Mouse (Mus musculus): ENCODE measurements around the gene Fzd9. TPM values are rescaled to one million over a fixed set of nuclear protein-coding genes. Genes with fewer than 3 reads are reported as not detected.

Gene Fzd9
- polyA plus RNA-seq, 1 experiment, result 2.8 TPM

GRCm38 (mm10) chr5:135285211-135285610 lies 34.2 kb upstream of the Fzd9 start:
- H3K4me1 ChIP-seq (ENCODE audit: control insufficient read depth, insufficient read depth, low read length), result no peaks in the 10 kb centered on the region
- no peak for TF ChIP-seq CTCF (IDR thresholded peaks at IDR 0.05; ENCODE audit: low read depth, low read length)
- no peak for TF ChIP-seq POLR2A (IDR thresholded peaks at IDR 0.05; ENCODE audit: insufficient read depth, low read length)
- no peak for TF ChIP-seq EP300 (IDR thresholded peaks at IDR 0.05; ENCODE audit: insufficient read depth, low read depth, low read length)
- H3K27me3 ChIP-seq (ENCODE audit: control insufficient read depth, insufficient read depth, low read length, poor library complexity, severe bottlenecking), result no peaks in the 10 kb centered on the region
- no peak overlapping the region for H3K27ac ChIP-seq (ENCODE audit: insufficient read depth, low read length)
- no peaks in the 10 kb centered on the region for H3K36me3 ChIP-seq (ENCODE audit: control insufficient read depth, insufficient read depth, low read length, poor library complexity, severe bottlenecking)
- H3K9me3 ChIP-seq (replicated peaks; ENCODE audit: control insufficient read depth, insufficient read depth, low read length, poor library complexity, severe bottlenecking), result no peaks in the 10 kb centered on the region
- no peak overlapping the region for H3K9ac ChIP-seq (ENCODE audit: low read depth, poor library complexity, severe bottlenecking)
- H3K4me3 ChIP-seq (ENCODE audit: low read depth, low read length), result no peak overlapping the region

GRCm38 (mm10) chr5:135280226-135280625 lies 29.2 kb upstream of the Fzd9 start:
- no peaks in the 10 kb centered on the region for H3K27me3 ChIP-seq (ENCODE audit: control insufficient read depth, insufficient read depth, low read length, poor library complexity, severe bottlenecking)
- H3K27ac ChIP-seq (ENCODE audit: insufficient read depth, low read length), result no peak overlapping the region
- H3K9ac ChIP-seq (ENCODE audit: low read depth, poor library complexity, severe bottlenecking), result no peak overlapping the region
- no peaks in the 10 kb centered on the region for H3K4me1 ChIP-seq (ENCODE audit: control insufficient read depth, insufficient read depth, low read length)
- H3K4me3 ChIP-seq (ENCODE audit: low read depth, low read length), result no peak overlapping the region
- no peaks in the 10 kb centered on the region for H3K9me3 ChIP-seq (replicated peaks; ENCODE audit: control insufficient read depth, insufficient read depth, low read length, poor library complexity, severe bottlenecking)
- H3K36me3 ChIP-seq (ENCODE audit: control insufficient read depth, insufficient read depth, low read length, poor library complexity, severe bottlenecking), result no peaks in the 10 kb centered on the region
- TF ChIP-seq CTCF (IDR thresholded peaks at IDR 0.05; ENCODE audit: low read depth, low read length), result no peak
- no peak for TF ChIP-seq POLR2A (IDR thresholded peaks at IDR 0.05; ENCODE audit: insufficient read depth, low read length)
- TF ChIP-seq EP300 (IDR thresholded peaks at IDR 0.05; ENCODE audit: insufficient read depth, low read depth, low read length), result no peak

GRCm38 (mm10) chr5:135276597-135276996 lies 25.6 kb upstream of the Fzd9 start:
- H3K4me1 ChIP-seq (ENCODE audit: control insufficient read depth, insufficient read depth, low read length), result peaks cover 3% of the 10 kb centered on the region
- TF ChIP-seq CTCF (IDR thresholded peaks at IDR 0.05; ENCODE audit: low read depth, low read length) (no peak), EP300 (IDR thresholded peaks at IDR 0.05; ENCODE audit: insufficient read depth, low read depth, low read length) (no peak), POLR2A (IDR thresholded peaks at IDR 0.05; ENCODE audit: insufficient read depth, low read length) (no peak)
- no peak overlapping the region for H3K27ac ChIP-seq (ENCODE audit: insufficient read depth, low read length)
- H3K36me3 ChIP-seq (ENCODE audit: control insufficient read depth, insufficient read depth, low read length, poor library complexity, severe bottlenecking), result no peaks in the 10 kb centered on the region
- H3K9ac ChIP-seq (ENCODE audit: low read depth, poor library complexity, severe bottlenecking), result peak overlapping the region; percentile 32
- peak overlapping the region; percentile 41 for H3K4me3 ChIP-seq (ENCODE audit: low read depth, low read length)
- H3K27me3 ChIP-seq (ENCODE audit: control insufficient read depth, insufficient read depth, low read length, poor library complexity, severe bottlenecking), result no peaks in the 10 kb centered on the region
- no peaks in the 10 kb centered on the region for H3K9me3 ChIP-seq (replicated peaks; ENCODE audit: control insufficient read depth, insufficient read depth, low read length, poor library complexity, severe bottlenecking)

- Histone ChIP-seq H3K9me3 (replicated peaks; ENCODE audit: control insufficient read depth, insufficient read depth, low read length, poor library complexity, severe bottlenecking) (no peaks in the 10 kb centered on the region), H3K4me1 (ENCODE audit: control insufficient read depth, insufficient read depth, low read length) (peaks cover 3% of the 10 kb centered on the region), H3K27ac (ENCODE audit: insufficient read depth, low read length) (no peak overlapping the region), H3K27me3 (ENCODE audit: control insufficient read depth, insufficient read depth, low read length, poor library complexity, severe bottlenecking) (no peaks in the 10 kb centered on the region), H3K9ac (ENCODE audit: low read depth, poor library complexity, severe bottlenecking) (no peak overlapping the region), H3K4me3 (ENCODE audit: low read depth, low read length) (peak overlapping the region; percentile 9; the same call in 1 of the 2 replicates), H3K36me3 (ENCODE audit: control insufficient read depth, insufficient read depth, low read length, poor library complexity, severe bottlenecking) (no peaks in the 10 kb centered on the region)
- TF ChIP-seq EP300 (IDR thresholded peaks at IDR 0.05; ENCODE audit: insufficient read depth, low read depth, low read length), result no peak
- no peak for TF ChIP-seq CTCF (IDR thresholded peaks at IDR 0.05; ENCODE audit: low read depth, low read length)
- TF ChIP-seq POLR2A (IDR thresholded peaks at IDR 0.05; ENCODE audit: insufficient read depth, low read length), result no peak
Observed at GRCm38 (mm10) chr5:135274663-135275396, 23.8 kb upstream of the Fzd9 start.

GRCm38 (mm10) chr5:135271563-135272165 lies 20.6 kb upstream of the Fzd9 start:
- no peak for TF ChIP-seq CTCF (IDR thresholded peaks at IDR 0.05; ENCODE audit: low read depth, low read length)
- TF ChIP-seq POLR2A (IDR thresholded peaks at IDR 0.05; ENCODE audit: insufficient read depth, low read length), result no peak
- TF ChIP-seq EP300 (IDR thresholded peaks at IDR 0.05; ENCODE audit: insufficient read depth, low read depth, low read length), result no peak
- no peaks in the 10 kb centered on the region for H3K9me3 ChIP-seq (replicated peaks; ENCODE audit: control insufficient read depth, insufficient read depth, low read length, poor library complexity, severe bottlenecking)
- no peaks in the 10 kb centered on the region for H3K36me3 ChIP-seq (ENCODE audit: control insufficient read depth, insufficient read depth, low read length, poor library complexity, severe bottlenecking)
- no peak overlapping the region for H3K9ac ChIP-seq (ENCODE audit: low read depth, poor library complexity, severe bottlenecking)
- H3K4me1 ChIP-seq (ENCODE audit: control insufficient read depth, insufficient read depth, low read length), result peaks cover 3% of the 10 kb centered on the region
- no peaks in the 10 kb centered on the region for H3K27me3 ChIP-seq (ENCODE audit: control insufficient read depth, insufficient read depth, low read length, poor library complexity, severe bottlenecking)
- H3K27ac ChIP-seq (ENCODE audit: insufficient read depth, low read length), result no peak overlapping the region
- no peak overlapping the region for H3K4me3 ChIP-seq (ENCODE audit: low read depth, low read length)

GRCm38 (mm10) chr5:135270361-135270760 lies 19.3 kb upstream of the Fzd9 start:
- H3K27me3 ChIP-seq (ENCODE audit: control insufficient read depth, insufficient read depth, low read length, poor library complexity, severe bottlenecking), result no peaks in the 10 kb centered on the region
- no peak overlapping the region for H3K4me3 ChIP-seq (ENCODE audit: low read depth, low read length)
- no peaks in the 10 kb centered on the region for H3K9me3 ChIP-seq (replicated peaks; ENCODE audit: control insufficient read depth, insufficient read depth, low read length, poor library complexity, severe bottlenecking)
- no peak overlapping the region for H3K9ac ChIP-seq (ENCODE audit: low read depth, poor library complexity, severe bottlenecking)
- no peak overlapping the region for H3K27ac ChIP-seq (ENCODE audit: insufficient read depth, low read length)
- TF ChIP-seq EP300 (IDR thresholded peaks at IDR 0.05; ENCODE audit: insufficient read depth, low read depth, low read length) (no peak), CTCF (IDR thresholded peaks at IDR 0.05; ENCODE audit: low read depth, low read length) (no peak), POLR2A (IDR thresholded peaks at IDR 0.05; ENCODE audit: insufficient read depth, low read length) (no peak)
- H3K4me1 ChIP-seq (ENCODE audit: control insufficient read depth, insufficient read depth, low read length), result peaks cover 3% of the 10 kb centered on the region
- H3K36me3 ChIP-seq (ENCODE audit: control insufficient read depth, insufficient read depth, low read length, poor library complexity, severe bottlenecking), result no peaks in the 10 kb centered on the region

Measured in ES-Bruce4 (cell line).